Mouse (Mus musculus): ENCODE measurements around the gene Gpr132. TPM values are rescaled to one million over a fixed set of nuclear protein-coding genes. Genes with fewer than 3 reads are reported as not detected.

The Gpr132 gene
- polyA plus RNA-seq (2016; fragmentation: Nextera tagmentation; extraction: Ambion mirVana) = not detected in 2 replicates

GRCm38 (mm10) chr12:112868178-112869087 lies at the start of gene Gpr132:
Gene Gpr132 (minus strand): TSS chr12:112868228.
- Histone ChIP-seq H3K27ac (replicated peaks) (no peak within 1 kb of the TSS), H3K4me1 (no peaks in the 10 kb centered on the region), H3K9me3 (no peaks in the 10 kb centered on the region), H3K27me3 (peaks cover 41% of the 10 kb centered on the region), H3K36me3 (no peaks in the 10 kb centered on the region), H3K4me3 (no peak within 1 kb of the TSS), H3K9ac (replicated peaks) (no peak within 1 kb of the TSS), H3K4me2 (replicated peaks) (no peak within 1 kb of the TSS)
- ATAC-seq (ENCODE audit: low FRiP score, low read depth) = no peak
- WGBS = 63% methylated on average over 13 of the region's 13 CpGs

GRCm38 (mm10) chr12:112917486-112917885 lies 49.5 kb upstream of the Gpr132 start:
- H3K36me3 ChIP-seq = peaks cover 17% of the 10 kb centered on the region
- no peak overlapping the region for H3K27ac ChIP-seq (replicated peaks)
- WGBS = 80% methylated on average over 11 of the region's 11 CpGs
- H3K4me3 ChIP-seq = no peak overlapping the region
- H3K27me3 ChIP-seq = no peaks in the 10 kb centered on the region
- no peak overlapping the region for H3K4me2 ChIP-seq (replicated peaks)
- peaks cover 15% of the 10 kb centered on the region for H3K4me1 ChIP-seq
- no peak for ATAC-seq (ENCODE audit: low FRiP score, low read depth)
- H3K9me3 ChIP-seq = no peaks in the 10 kb centered on the region
- H3K9ac ChIP-seq (replicated peaks) = no peak overlapping the region

- Histone ChIP-seq H3K4me1 (peaks cover 9% of the 10 kb centered on the region), H3K4me2 (replicated peaks) (no peak overlapping the region), H3K9me3 (no peaks in the 10 kb centered on the region), H3K27me3 (no peaks in the 10 kb centered on the region), H3K27ac (replicated peaks) (no peak overlapping the region), H3K9ac (replicated peaks) (no peak overlapping the region), H3K36me3 (peaks cover 17% of the 10 kb centered on the region), H3K4me3 (no peak overlapping the region)
- 81% methylated on average over 16 of the region's 16 CpGs for WGBS
- ATAC-seq (ENCODE audit: low FRiP score, low read depth) = no peak
These were observed 48.8 kb upstream of the Gpr132 start for GRCm38 (mm10) chr12:112916698-112917400.

GRCm38 (mm10) chr12:112915587-112915986 lies 47.6 kb upstream of the Gpr132 start:
- no peak for ATAC-seq (ENCODE audit: low FRiP score, low read depth)
- Histone ChIP-seq H3K4me3 (no peak overlapping the region), H3K4me2 (replicated peaks) (no peak overlapping the region), H3K27ac (replicated peaks) (no peak overlapping the region), H3K4me1 (peaks cover 6% of the 10 kb centered on the region; the same call in 1 of the 2 replicates), H3K27me3 (no peaks in the 10 kb centered on the region), H3K36me3 (peaks cover 27% of the 10 kb centered on the region), H3K9ac (replicated peaks) (no peak overlapping the region), H3K9me3 (no peaks in the 10 kb centered on the region)
- 86% methylated on average over 13 of the region's 13 CpGs for WGBS

- H3K9me3 ChIP-seq = no peaks in the 10 kb centered on the region; the same call in 1 of the 2 replicates
- WGBS = 85% methylated on average over 11 of the region's 11 CpGs
- ATAC-seq (ENCODE audit: low FRiP score, low read depth) = no peak
- H3K4me2 ChIP-seq (replicated peaks) = no peak overlapping the region
- no peak overlapping the region for H3K4me3 ChIP-seq
- no peaks in the 10 kb centered on the region for H3K27me3 ChIP-seq
- no peak overlapping the region for H3K27ac ChIP-seq (replicated peaks)
- H3K9ac ChIP-seq (replicated peaks) = no peak overlapping the region
- peaks cover 34% of the 10 kb centered on the region for H3K36me3 ChIP-seq
- peaks cover 3% of the 10 kb centered on the region; the same call in 1 of the 2 replicates for H3K4me1 ChIP-seq
These were observed 46.5 kb upstream of the Gpr132 start for GRCm38 (mm10) chr12:112914527-112914926.

GRCm38 (mm10) chr12:112912951-112913745 lies 45.1 kb upstream of the Gpr132 start:
- H3K27me3 ChIP-seq = no peaks in the 10 kb centered on the region
- H3K9ac ChIP-seq (replicated peaks) = no peak overlapping the region
- H3K27ac ChIP-seq (replicated peaks) = no peak overlapping the region
- WGBS = 90% methylated on average over 28 of the region's 28 CpGs
- H3K9me3 ChIP-seq = no peaks in the 10 kb centered on the region; the same call in 1 of the 2 replicates
- H3K36me3 ChIP-seq = peaks cover 47% of the 10 kb centered on the region
- no peak for ATAC-seq (ENCODE audit: low FRiP score, low read depth)
- H3K4me1 ChIP-seq = peaks cover 3% of the 10 kb centered on the region; the same call in 1 of the 2 replicates
- no peak overlapping the region for H3K4me3 ChIP-seq
- H3K4me2 ChIP-seq (replicated peaks) = no peak overlapping the region

- Histone ChIP-seq H3K4me3 (no peak overlapping the region), H3K9ac (replicated peaks) (no peak overlapping the region), H3K36me3 (peaks cover 47% of the 10 kb centered on the region), H3K4me1 (peaks cover 3% of the 10 kb centered on the region; the same call in 1 of the 2 replicates), H3K27me3 (no peaks in the 10 kb centered on the region), H3K4me2 (replicated peaks) (no peak overlapping the region), H3K27ac (replicated peaks) (no peak overlapping the region), H3K9me3 (no peaks in the 10 kb centered on the region; the same call in 1 of the 2 replicates)
- WGBS = 93% methylated on average over 17 of the region's 17 CpGs
- ATAC-seq (ENCODE audit: low FRiP score, low read depth) = no peak
These were observed 43.7 kb upstream of the Gpr132 start for GRCm38 (mm10) chr12:112911701-112912100.

GRCm38 (mm10) chr12:112908991-112909390 lies 41.0 kb upstream of the Gpr132 start:
- H3K27me3 ChIP-seq = no peaks in the 10 kb centered on the region
- peaks cover 42% of the 10 kb centered on the region for H3K36me3 ChIP-seq
- 96% methylated on average over 22 of the region's 22 CpGs for WGBS
- no peak overlapping the region for H3K4me2 ChIP-seq (replicated peaks)
- no peak overlapping the region for H3K9ac ChIP-seq (replicated peaks)
- H3K4me1 ChIP-seq = no peaks in the 10 kb centered on the region
- no peak overlapping the region for H3K4me3 ChIP-seq
- no peaks in the 10 kb centered on the region; the same call in 1 of the 2 replicates for H3K9me3 ChIP-seq
- no peak for ATAC-seq (ENCODE audit: low FRiP score, low read depth)
- H3K27ac ChIP-seq (replicated peaks) = no peak overlapping the region

GRCm38 (mm10) chr12:112905001-112905400 lies 37.0 kb upstream of the Gpr132 start:
- Histone ChIP-seq H3K9me3 (no peaks in the 10 kb centered on the region; the same call in 1 of the 2 replicates), H3K27ac (replicated peaks) (no peak overlapping the region), H3K36me3 (peaks cover 18% of the 10 kb centered on the region), H3K27me3 (no peaks in the 10 kb centered on the region), H3K4me1 (no peaks in the 10 kb centered on the region), H3K4me2 (replicated peaks) (no peak overlapping the region), H3K9ac (replicated peaks) (no peak overlapping the region), H3K4me3 (no peak overlapping the region)
- ATAC-seq (ENCODE audit: low FRiP score, low read depth) = no peak
- 88% methylated on average over 5 of the region's 5 CpGs for WGBS

GRCm38 (mm10) chr12:112903941-112904340 lies 35.9 kb upstream of the Gpr132 start:
- WGBS = 82% methylated on average over 8 of the region's 8 CpGs
- no peaks in the 10 kb centered on the region for H3K9me3 ChIP-seq
- H3K9ac ChIP-seq (replicated peaks) = no peak overlapping the region
- H3K27me3 ChIP-seq = no peaks in the 10 kb centered on the region
- peaks cover 8% of the 10 kb centered on the region for H3K36me3 ChIP-seq
- H3K4me3 ChIP-seq = no peak overlapping the region
- ATAC-seq (ENCODE audit: low FRiP score, low read depth) = no peak
- no peak overlapping the region for H3K27ac ChIP-seq (replicated peaks)
- no peak overlapping the region for H3K4me2 ChIP-seq (replicated peaks)
- H3K4me1 ChIP-seq = no peaks in the 10 kb centered on the region

- H3K27ac ChIP-seq (replicated peaks) = no peak overlapping the region
- H3K9me3 ChIP-seq = no peaks in the 10 kb centered on the region
- WGBS = 91% methylated on average over 9 of the region's 9 CpGs
- H3K36me3 ChIP-seq = no peaks in the 10 kb centered on the region
- no peak overlapping the region for H3K4me2 ChIP-seq (replicated peaks)
- no peak overlapping the region for H3K9ac ChIP-seq (replicated peaks)
- no peak overlapping the region for H3K4me3 ChIP-seq
- no peaks in the 10 kb centered on the region for H3K27me3 ChIP-seq
- peaks cover 12% of the 10 kb centered on the region for H3K4me1 ChIP-seq
- ATAC-seq (ENCODE audit: low FRiP score, low read depth) = no peak
These were observed 32.6 kb upstream of the Gpr132 start for GRCm38 (mm10) chr12:112900641-112901040.

Measured in midbrain, embryonic 12.5 days (tissue).